Mouse (Mus musculus) left cerebral cortex, adult 18-20 months (tissue): ENCODE measurements at regions not wholly inside any gene's neighbourhood (a gene's known extent, or its start where the extent isn't known, plus 50 kb on each side); places are given as distances from the start of the nearest gene placed in this dataset.

Source experiments
- DNase-seq, 2 experiments: peaks; one replicate each; pipeline ENCODE4 v3.0.0; 2021 to 2022; ENCODE audit warnings: low spot score in 2 of 2, mixed read lengths in 1 of 2

- no peak for DNase-seq
Measured at GRCm38 (mm10) chr10:98554575-98554974, 359.6 kb upstream of the Atp2b1 start.

GRCm38 (mm10) chr10:98557470-98558060 is 356.6 kb upstream of the Atp2b1 start:
- DNase-seq = no peak

- no peak for DNase-seq
Measured at GRCm38 (mm10) chr10:98558560-98558959, 355.6 kb upstream of the Atp2b1 start.

- no peak for DNase-seq
Measured at GRCm38 (mm10) chr10:98562297-98562912, 351.8 kb upstream of the Atp2b1 start.

GRCm38 (mm10) chr10:98572782-98573536 is 341.2 kb upstream of the Atp2b1 start:
- DNase-seq = no peak

- peak in 1 of 2 experiments; percentile 15 for DNase-seq
Measured at GRCm38 (mm10) chr10:98577040-98577439, 337.2 kb upstream of the Atp2b1 start.

- no peak for DNase-seq
Measured at GRCm38 (mm10) chr10:98584776-98585175, 329.4 kb upstream of the Atp2b1 start.

GRCm38 (mm10) chr10:98589726-98590125 is 324.5 kb upstream of the Atp2b1 start:
- peak; percentile 23 to 45 for DNase-seq

GRCm38 (mm10) chr10:98592154-98592553 is 322.1 kb upstream of the Atp2b1 start:
- no peak for DNase-seq

- no peak for DNase-seq
Measured at GRCm38 (mm10) chr10:98593910-98594309, 320.3 kb upstream of the Atp2b1 start.

- DNase-seq = peak; percentile 9 to 30
Measured at GRCm38 (mm10) chr10:98608221-98608941, 305.8 kb upstream of the Atp2b1 start.

- no peak for DNase-seq
Measured at GRCm38 (mm10) chr10:98610708-98611107, 303.5 kb upstream of the Atp2b1 start.

GRCm38 (mm10) chr10:98611707-98612360 is 302.4 kb upstream of the Atp2b1 start:
- DNase-seq = no peak

GRCm38 (mm10) chr10:98618736-98619525 is 295.3 kb upstream of the Atp2b1 start:
- peak; percentile 45 to 51 for DNase-seq

- no peak for DNase-seq
Measured at GRCm38 (mm10) chr10:98624103-98624502, 290.1 kb upstream of the Atp2b1 start.

GRCm38 (mm10) chr10:98624681-98625321 is 289.4 kb upstream of the Atp2b1 start:
- no peak for DNase-seq

- no peak for DNase-seq
Measured at GRCm38 (mm10) chr10:98628191-98628590, 286.0 kb upstream of the Atp2b1 start.

GRCm38 (mm10) chr10:98629248-98629647 is 285.0 kb upstream of the Atp2b1 start:
- no peak for DNase-seq

GRCm38 (mm10) chr10:98637759-98638611 is 276.2 kb upstream of the Atp2b1 start:
- DNase-seq = no peak
